Mouse (Mus musculus) embryonic facial prominence, embryonic 15.5 days (tissue): ENCODE data around the gene Sh3rf3. TPM values are rescaled to one million over a fixed set of nuclear protein-coding genes. Genes with fewer than 3 reads are reported as not detected.

ENCODE experiments used
- ATAC-seq: fragments of 200-750 bp; cut with Nextera tagmentation; 2 replicates; pipeline ENCODE4 v1.8.0; 2017; ENCODE audit warnings: low read depth, moderate TSS enrichment; ENCODE audit not compliant: insufficient number of reproducible peaks, low FRiP score, low TSS enrichment
- H3K27ac ChIP-seq: fragments of 300-500 bp; sonication (generic); replicated peaks from 2 replicates; pipeline ENCODE4 v1.5.1; 2015; ENCODE audit warnings: mild to moderate bottlenecking, inconsistent platforms
- H3K27me3 ChIP-seq: fragments of 300-500 bp; sonication (generic); 2 replicates; pipeline ENCODE4 v1.6.1; 2015; ENCODE audit warnings: inconsistent platforms
- H3K36me3 ChIP-seq: fragments of 300-500 bp; sonication (generic); 2 replicates; pipeline ENCODE4 v1.6.1; 2015; ENCODE audit warnings: mild to moderate bottlenecking, inconsistent platforms
- H3K4me1 ChIP-seq: fragments of 300-500 bp; sonication (generic); 2 replicates; pipeline ENCODE4 v1.6.1; 2015; ENCODE audit warnings: inconsistent platforms
- H3K4me2 ChIP-seq: fragments of 300-500 bp; sonication (generic); replicated peaks from 2 replicates; pipeline ENCODE4 v1.6.1; 2015; ENCODE audit warnings: mild to moderate bottlenecking, inconsistent platforms
- H3K4me3 ChIP-seq: fragments of 300-500 bp; sonication (generic); replicated peaks from 2 replicates; pipeline ENCODE4 v1.5.1; 2015; ENCODE audit warnings: mild to moderate bottlenecking, inconsistent platforms
- H3K9ac ChIP-seq: fragments of 300-500 bp; sonication (generic); 2 replicates; pipeline ENCODE4 v1.6.1; 2015; ENCODE audit warnings: inconsistent platforms
- H3K9me3 ChIP-seq: fragments of 300-500 bp; sonication (generic); replicated peaks from 2 replicates; pipeline ENCODE4 v1.6.1; 2016; ENCODE audit warnings: inconsistent platforms
- WGBS: fragments of 180-500 bp; shearing (Covaris S2); methylation state at CpG from one replicate; pipeline ENCODE4 v1.1.7; 2015; 5-methylcytosine and 5-hydroxymethylcytosine counted together
- polyA plus RNA-seq: library from polyadenylated mRNA; unstranded; fragments of >200 nt; fragmentation: Nextera tagmentation; extraction: Ambion mirVana; gene quantifications from 2 replicates; pipeline ENCODE4 v1.2.1, GENCODE M21; 2015

Gene Sh3rf3
- polyA plus RNA-seq, 1 experiment from 2014 or later = 3.1 TPM

DNA sequence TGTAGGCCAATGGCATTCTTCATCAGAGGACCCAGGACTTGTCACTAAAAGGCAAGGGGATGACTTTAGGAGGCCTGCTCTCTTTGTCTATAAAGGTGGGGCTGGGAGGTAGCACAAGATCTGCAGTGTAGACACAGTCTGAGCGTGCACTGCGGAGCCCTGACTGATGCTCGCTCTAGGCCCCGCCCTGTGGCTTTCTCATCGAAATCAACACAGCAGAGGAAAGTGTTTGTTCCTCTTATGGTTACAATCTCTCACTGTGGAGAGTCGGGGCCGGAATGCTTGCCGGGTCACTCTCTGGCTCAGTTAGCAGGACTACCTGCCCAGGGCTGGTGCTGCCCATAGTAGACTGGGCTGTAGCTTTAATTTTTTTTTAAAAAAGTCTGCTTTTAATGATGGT, 299.6 kb downstream of the Sh3rf3 start:
- ATAC-seq = no peak
- Histone ChIP-seq H3K4me2 (no peak overlapping the region), H3K9me3 (no peaks in the 10 kb centered on the region), H3K9ac (no peak overlapping the region), H3K27ac (no peak overlapping the region), H3K4me3 (no peak overlapping the region), H3K36me3 (0 out of 2 replicates have a peak, but pooled peaks cover 8% of the 10 kb centered on the region), H3K27me3 (no peaks in the 10 kb centered on the region), H3K4me1 (no peaks in the 10 kb centered on the region)
- WGBS = 83% methylated on average over 8 of the region's 8 CpGs

DNA sequence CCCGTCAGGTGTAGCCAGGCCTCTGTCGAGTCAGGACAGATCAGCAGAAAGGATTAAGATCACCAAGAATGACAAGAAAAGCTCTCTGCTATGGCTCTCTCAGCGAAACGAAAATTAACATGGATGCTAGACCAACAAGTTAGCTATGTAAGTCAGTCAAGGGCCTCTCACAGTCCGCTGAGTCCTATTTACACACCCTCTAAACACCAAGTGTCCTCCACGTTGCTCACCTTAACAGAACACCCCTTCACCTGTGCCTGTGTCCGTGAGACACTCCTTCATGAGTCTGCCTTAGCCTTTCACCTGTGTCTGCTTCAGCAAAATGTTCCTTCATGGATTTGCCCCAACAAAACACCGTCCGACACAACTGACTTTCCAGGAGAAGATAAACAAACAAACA, 300.2 kb downstream of the Sh3rf3 start:
- Histone ChIP-seq H3K4me2 (no peak overlapping the region), H3K36me3 (0 out of 2 replicates have a peak, but pooled peaks cover 8% of the 10 kb centered on the region), H3K9me3 (no peaks in the 10 kb centered on the region), H3K27me3 (no peaks in the 10 kb centered on the region), H3K4me1 (no peaks in the 10 kb centered on the region), H3K9ac (no peak overlapping the region), H3K27ac (no peak overlapping the region), H3K4me3 (no peak overlapping the region)
- 78% methylated on average over 9 of the region's 9 CpGs for WGBS
- no peak for ATAC-seq

DNA sequence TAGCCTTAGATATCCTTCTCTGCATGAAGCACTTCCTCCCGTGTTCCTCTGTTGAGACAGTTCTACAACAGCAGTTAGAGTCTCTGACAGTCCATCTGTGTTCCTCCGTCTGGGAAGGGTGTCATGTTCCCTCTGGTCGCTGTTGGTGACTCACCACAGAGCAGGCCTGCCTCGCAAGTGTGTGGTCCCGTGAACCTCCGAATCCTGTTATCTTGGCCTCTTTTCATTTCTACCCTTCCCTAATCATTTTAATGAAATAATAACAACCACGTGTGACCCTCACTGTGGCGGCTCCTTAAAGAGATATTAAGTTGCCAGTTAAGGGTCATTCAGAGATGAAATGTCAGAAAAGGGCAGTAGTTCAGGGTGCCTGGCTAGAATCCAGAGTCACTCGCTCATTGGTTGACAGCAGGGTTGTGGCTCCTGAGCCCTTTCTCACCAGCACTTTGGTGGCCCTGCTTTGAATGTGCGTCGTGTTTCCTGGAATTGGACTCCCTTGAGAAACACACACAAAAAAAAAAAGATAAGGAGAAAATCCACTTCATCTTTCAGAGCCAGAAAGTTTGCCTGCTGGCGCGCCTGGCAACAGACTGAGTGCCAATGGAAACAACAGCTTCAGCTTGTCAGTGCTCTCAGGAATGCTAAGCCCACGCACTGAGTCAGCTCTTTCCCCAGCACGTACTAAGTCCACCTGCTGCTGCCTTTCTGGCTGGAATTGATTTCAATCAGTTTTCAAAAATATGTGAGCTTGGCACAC, 301.6 kb downstream of the Sh3rf3 start:
- H3K4me3 ChIP-seq = no peak overlapping the region
- ATAC-seq = 0 out of 2 replicates have a peak, but pooled peaks have one; percentile 63
- 27% methylated on average over 15 of the region's 15 CpGs for WGBS
- H3K27me3 ChIP-seq = no peaks in the 10 kb centered on the region
- no peak overlapping the region for H3K27ac ChIP-seq
- no peak overlapping the region for H3K9ac ChIP-seq
- H3K9me3 ChIP-seq = no peaks in the 10 kb centered on the region
- H3K36me3 ChIP-seq = 0 out of 2 replicates have a peak, but pooled peaks cover 8% of the 10 kb centered on the region
- no peak overlapping the region for H3K4me2 ChIP-seq
- no peaks in the 10 kb centered on the region for H3K4me1 ChIP-seq

DNA sequence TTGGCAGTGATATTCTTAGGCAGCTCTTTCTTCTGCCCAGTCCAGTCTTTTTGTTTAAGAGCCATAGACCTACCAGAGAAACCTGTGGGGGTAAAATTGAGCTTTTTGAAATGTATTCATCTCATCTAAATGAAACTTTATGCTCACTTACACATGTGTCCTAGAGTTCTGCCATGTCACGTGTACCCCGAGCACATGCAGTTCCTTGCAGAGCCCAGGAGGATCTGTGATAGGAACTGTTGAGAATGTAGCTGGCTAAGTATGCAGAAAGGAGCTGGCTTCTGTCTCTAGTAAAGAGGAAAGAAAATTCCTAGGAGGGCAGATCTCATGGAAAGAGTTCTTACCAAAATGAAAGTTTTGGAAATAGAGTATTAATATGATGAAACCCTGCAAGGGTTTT, 302.5 kb downstream of the Sh3rf3 start:
- 81% methylated on average over 2 of the region's 2 CpGs for WGBS
- Histone ChIP-seq H3K9me3 (no peaks in the 10 kb centered on the region), H3K4me2 (no peak overlapping the region), H3K9ac (no peak overlapping the region), H3K27ac (no peak overlapping the region), H3K4me3 (no peak overlapping the region), H3K4me1 (no peaks in the 10 kb centered on the region), H3K27me3 (no peaks in the 10 kb centered on the region), H3K36me3 (0 out of 2 replicates have a peak, but pooled peaks cover 5% of the 10 kb centered on the region)
- no peak for ATAC-seq

DNA sequence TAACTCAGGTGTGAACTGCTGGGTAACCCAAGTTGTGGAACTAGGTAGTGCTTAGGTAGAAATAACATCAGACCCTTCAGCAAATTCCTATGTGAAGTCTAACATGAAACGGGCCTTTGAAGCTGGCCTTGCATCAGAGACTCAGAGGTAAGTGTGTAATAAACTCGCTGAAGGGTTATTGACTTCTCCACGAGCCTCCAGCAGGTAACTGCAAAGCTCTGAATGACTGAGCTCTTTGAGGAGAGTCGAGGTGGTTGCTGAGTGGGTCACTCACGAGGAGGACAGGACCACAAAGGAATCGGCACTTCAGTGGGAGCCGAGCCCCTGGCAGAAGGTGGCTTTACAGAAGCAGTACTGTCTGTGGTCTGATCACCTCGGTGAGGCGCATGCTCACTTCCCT, 303.2 kb downstream of the Sh3rf3 start:
- H3K27me3 ChIP-seq = no peaks in the 10 kb centered on the region
- H3K36me3 ChIP-seq = no peaks in the 10 kb centered on the region
- H3K4me3 ChIP-seq = no peak overlapping the region
- H3K4me2 ChIP-seq = no peak overlapping the region
- H3K4me1 ChIP-seq = no peaks in the 10 kb centered on the region
- 72% methylated on average over 9 of the region's 9 CpGs for WGBS
- no peak for ATAC-seq
- H3K9me3 ChIP-seq = no peaks in the 10 kb centered on the region
- no peak overlapping the region for H3K9ac ChIP-seq
- no peak overlapping the region for H3K27ac ChIP-seq

- H3K4me1 ChIP-seq = no peaks in the 10 kb centered on the region
- H3K9me3 ChIP-seq = no peaks in the 10 kb centered on the region
- no peaks in the 10 kb centered on the region for H3K36me3 ChIP-seq
- no peak overlapping the region for H3K4me3 ChIP-seq
- H3K9ac ChIP-seq = no peak overlapping the region
- H3K27ac ChIP-seq = no peak overlapping the region
- WGBS = 71% methylated on average over 5 of the region's 5 CpGs
- no peaks in the 10 kb centered on the region for H3K27me3 ChIP-seq
- no peak overlapping the region for H3K4me2 ChIP-seq
- no peak for ATAC-seq
Measured at GRCm38 (mm10) chr10:59117555-59117954, 304.4 kb downstream of the Sh3rf3 start.

- no peaks in the 10 kb centered on the region for H3K4me1 ChIP-seq
- H3K4me3 ChIP-seq = no peak overlapping the region
- no peak overlapping the region for H3K9ac ChIP-seq
- H3K4me2 ChIP-seq = no peak overlapping the region
- WGBS = 97% methylated on average over 1 of the region's 1 CpGs
- no peaks in the 10 kb centered on the region for H3K27me3 ChIP-seq
- H3K9me3 ChIP-seq = no peaks in the 10 kb centered on the region
- no peaks in the 10 kb centered on the region for H3K36me3 ChIP-seq
- no peak overlapping the region for H3K27ac ChIP-seq
- no peak for ATAC-seq
Measured at GRCm38 (mm10) chr10:59119001-59119400, 305.8 kb downstream of the Sh3rf3 start.

DNA sequence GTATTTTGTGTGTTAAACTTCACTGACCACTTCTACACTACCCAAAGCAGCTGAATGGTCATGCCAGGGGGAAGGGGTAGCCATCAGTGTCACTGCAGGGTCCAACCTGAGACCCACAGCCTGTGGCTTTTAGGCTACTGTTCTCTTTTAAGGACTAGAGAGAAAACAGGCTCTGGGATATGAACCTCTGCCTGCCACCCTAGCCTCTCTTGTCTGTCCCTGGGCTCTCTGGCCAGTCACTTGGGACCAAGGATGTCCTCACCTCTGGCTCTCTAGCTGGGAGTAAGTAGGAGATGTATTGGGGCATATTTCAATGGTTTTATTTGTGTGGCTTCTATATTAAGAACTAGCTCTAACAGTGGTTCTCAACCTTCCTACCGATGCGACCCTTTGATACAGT, 306.7 kb downstream of the Sh3rf3 start:
- Histone ChIP-seq H3K9me3 (no peaks in the 10 kb centered on the region), H3K27ac (no peak overlapping the region), H3K4me3 (no peak overlapping the region), H3K4me2 (no peak overlapping the region), H3K9ac (no peak overlapping the region), H3K4me1 (no peaks in the 10 kb centered on the region), H3K27me3 (no peaks in the 10 kb centered on the region), H3K36me3 (no peaks in the 10 kb centered on the region)
- ATAC-seq = no peak
- 91% methylated on average over 2 of the region's 2 CpGs for WGBS

DNA sequence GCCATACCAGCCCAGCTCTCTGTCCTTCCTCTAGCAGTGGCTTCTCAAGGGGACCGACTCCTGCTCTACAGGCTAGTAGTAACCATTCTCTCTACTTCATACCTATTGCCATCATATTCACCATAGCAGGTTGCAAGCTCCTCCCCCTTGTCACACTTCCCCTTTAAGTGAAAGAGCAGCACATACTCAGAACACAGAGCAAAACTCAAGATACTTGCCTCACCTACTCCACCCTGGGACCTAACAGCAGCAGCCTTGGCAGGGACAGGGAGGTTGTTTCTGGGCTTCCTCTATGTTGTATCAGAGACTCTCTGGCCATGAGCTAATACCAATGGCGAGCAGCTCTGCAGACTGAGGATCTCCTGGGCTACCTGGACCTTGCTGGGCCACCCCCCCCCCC, 312.3 kb downstream of the Sh3rf3 start:
- H3K27me3 ChIP-seq = no peaks in the 10 kb centered on the region
- H3K9ac ChIP-seq = no peak overlapping the region
- H3K4me1 ChIP-seq = no peaks in the 10 kb centered on the region
- 98% methylated on average over 2 of the region's 2 CpGs for WGBS
- H3K36me3 ChIP-seq = no peaks in the 10 kb centered on the region
- H3K9me3 ChIP-seq = no peaks in the 10 kb centered on the region
- H3K27ac ChIP-seq = no peak overlapping the region
- no peak for ATAC-seq
- no peak overlapping the region for H3K4me2 ChIP-seq
- H3K4me3 ChIP-seq = no peak overlapping the region

GRCm38 (mm10) chr10:59127637-59128036, 314.5 kb downstream of the Sh3rf3 start:
- WGBS = 78% methylated on average over 6 of the region's 6 CpGs
- H3K9me3 ChIP-seq = no peaks in the 10 kb centered on the region
- no peaks in the 10 kb centered on the region for H3K36me3 ChIP-seq
- no peak overlapping the region for H3K9ac ChIP-seq
- H3K4me1 ChIP-seq = 0 out of 2 replicates have a peak, but pooled peaks cover 7% of the 10 kb centered on the region
- no peak overlapping the region for H3K4me2 ChIP-seq
- no peak overlapping the region for H3K4me3 ChIP-seq
- no peak overlapping the region for H3K27ac ChIP-seq
- no peak for ATAC-seq
- H3K27me3 ChIP-seq = no peaks in the 10 kb centered on the region

DNA sequence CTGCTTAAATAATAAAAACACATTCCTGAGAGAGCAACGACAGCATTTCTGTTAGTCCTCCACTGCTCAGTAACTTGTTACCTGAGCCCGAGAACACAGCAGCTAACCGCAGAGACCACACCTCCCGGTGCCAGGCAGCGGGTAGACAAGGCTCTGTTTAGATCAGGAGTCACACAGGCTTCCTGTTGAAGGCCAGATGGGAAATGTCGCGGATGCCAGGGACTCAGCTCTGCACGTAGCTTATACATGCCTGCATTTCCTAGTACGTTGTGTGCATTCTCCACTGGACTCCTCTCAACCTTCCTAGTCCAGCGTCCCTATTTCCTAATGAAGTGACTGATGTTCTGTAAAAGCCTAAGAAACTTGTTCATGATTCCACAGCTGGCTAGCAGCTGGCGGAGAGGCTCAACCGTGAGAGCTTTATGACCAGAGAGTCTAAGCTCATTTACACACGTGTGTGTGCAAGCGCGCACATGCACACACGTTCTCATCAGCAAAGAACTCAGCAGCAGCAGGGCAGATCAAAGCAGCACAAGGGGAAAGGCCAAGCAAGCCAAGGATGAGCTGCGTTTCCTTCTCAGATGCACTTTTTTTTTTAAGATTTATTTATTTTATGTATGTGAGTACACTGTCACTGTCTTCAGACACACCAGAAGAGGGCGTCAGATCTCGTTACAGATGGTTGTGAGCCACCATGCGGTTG, 318.9 kb downstream of the Sh3rf3 start:
- Histone ChIP-seq H3K27ac (peak overlapping the region; percentile 51), H3K4me2 (no peak overlapping the region)
- no peak for ATAC-seq

More for the DNA sequence above, 318.9 kb downstream of the Sh3rf3 start:
- WGBS = 43% methylated on average over 20 of the region's 20 CpGs
- H3K27me3 ChIP-seq = no peaks in the 10 kb centered on the region
- H3K4me1 ChIP-seq = 0 out of 2 replicates have a peak, but pooled peaks cover 7% of the 10 kb centered on the region
- no peaks in the 10 kb centered on the region for H3K36me3 ChIP-seq
- H3K9ac ChIP-seq = no peak overlapping the region
- no peaks in the 10 kb centered on the region for H3K9me3 ChIP-seq
- H3K4me3 ChIP-seq = no peak overlapping the region
